Mouse (Mus musculus) intestine, embryonic 14.5 days (tissue): Measurements from ENCODE around the gene Gm12258. TPM values are rescaled to one million over a fixed set of nuclear protein-coding genes. Genes with fewer than 3 reads are reported as not detected.
"Not testable (repeated sequence)": the region's sequence is repeated elsewhere in the genome, so short reads cannot be mapped to it uniquely, and the experiment has no call there.

ENCODE experiments used
- ATAC-seq: fragments of 200-750 bp; cut with Nextera tagmentation; replicated peaks from 2 replicates; pipeline ENCODE4 v1.8.0; 2017; ENCODE audit warnings: low read depth, moderate number of reproducible peaks, moderate TSS enrichment, moderate library complexity; ENCODE audit not compliant: low FRiP score, low TSS enrichment
- DNase-seq: peaks from one replicate; pipeline ENCODE4 v3.0.0-alpha.2; 2018; ENCODE audit warnings: low spot score
- H3K27ac ChIP-seq: fragments of 300-500 bp; sonication (generic); 2 replicates; pipeline ENCODE4 v1.5.1; 2014; ENCODE audit warnings: low read depth, mild to moderate bottlenecking, control low read depth
- H3K27me3 ChIP-seq: fragments of 300-500 bp; sonication (generic); replicated peaks from 2 replicates; pipeline ENCODE4 v1.6.1; 2014; ENCODE audit warnings: low read length, control low read depth; ENCODE audit not compliant: control insufficient read depth, insufficient read depth
- H3K36me3 ChIP-seq: fragments of 300-500 bp; sonication (generic); 2 replicates; pipeline ENCODE4 v1.6.1; 2014; ENCODE audit warnings: low read length, control low read depth; ENCODE audit not compliant: control insufficient read depth, insufficient read depth
- H3K4me1 ChIP-seq: fragments of 300-500 bp; sonication (generic); replicated peaks from 2 replicates; pipeline ENCODE4 v1.6.1; 2014; ENCODE audit warnings: low read length, control low read depth, mixed read lengths; ENCODE audit not compliant: control insufficient read depth, insufficient read depth
- H3K4me2 ChIP-seq: fragments of 300-500 bp; sonication (generic); 2 replicates; pipeline ENCODE4 v1.6.1; 2014; ENCODE audit warnings: low read length
- H3K4me3 ChIP-seq: fragments of 300-500 bp; sonication (generic); 2 replicates; pipeline ENCODE4 v1.5.1; 2014; ENCODE audit warnings: low read depth, low read length, control low read depth, mixed read lengths
- H3K9ac ChIP-seq: fragments of 300-500 bp; sonication (generic); 2 replicates; pipeline ENCODE4 v1.6.1; 2014; ENCODE audit warnings: mild to moderate bottlenecking, low read length
- H3K9me3 ChIP-seq: fragments of 300-500 bp; sonication (generic); 2 replicates; pipeline ENCODE4 v1.6.1; 2016; ENCODE audit warnings: low read length, control low read depth; ENCODE audit not compliant: control insufficient read depth
- WGBS: fragments of 180-500 bp; shearing (Covaris S2); extraction: QIAGEN DNeasy Blood & Tissue Kit; methylation state at CpG from one replicate; pipeline ENCODE4 v1.1.7; 2014; 5-methylcytosine and 5-hydroxymethylcytosine counted together
- polyA plus RNA-seq: library from polyadenylated mRNA; unstranded; fragments of >200 nt; fragmentation: Nextera tagmentation; extraction: Ambion mirVana; gene quantifications from 2 replicates; pipeline ENCODE4 v1.2.1, GENCODE M21; 2014

Gm12258 gene
- polyA plus RNA-seq, 1 experiment from 2014 or later = 9.4 TPM

DNA sequence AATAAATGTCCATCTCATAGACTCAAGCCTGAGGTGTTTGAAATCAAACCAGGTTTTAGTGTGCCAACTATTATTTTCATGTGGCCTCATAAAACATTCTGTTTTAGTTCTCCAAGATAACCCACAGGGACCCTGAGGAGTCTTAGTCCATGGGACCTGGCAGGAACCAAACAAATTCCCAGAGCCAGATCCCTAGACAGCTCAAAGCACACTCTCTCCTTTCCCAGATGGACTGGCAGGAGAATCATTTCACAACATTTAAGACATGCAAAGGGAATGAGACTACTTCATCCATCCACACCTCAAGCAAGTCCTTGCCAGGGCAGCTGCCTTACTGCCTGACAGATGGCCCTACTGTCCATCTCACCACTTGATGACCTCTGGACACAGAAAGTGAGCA, 18.0 kb upstream of the Gm12258 start, which contains the start of gene Olfr312:
Gene Olfr312, plus strand, starts transcription at position 301 of the 400 bp plus-strand sequence.
- not testable (repeated sequence) for H3K27ac ChIP-seq, DNase-seq, H3K4me3 ChIP-seq, ATAC-seq, H3K36me3 ChIP-seq, H3K27me3 ChIP-seq, H3K4me1 ChIP-seq, H3K4me2 ChIP-seq, H3K9me3 ChIP-seq, H3K9ac ChIP-seq

DNA sequence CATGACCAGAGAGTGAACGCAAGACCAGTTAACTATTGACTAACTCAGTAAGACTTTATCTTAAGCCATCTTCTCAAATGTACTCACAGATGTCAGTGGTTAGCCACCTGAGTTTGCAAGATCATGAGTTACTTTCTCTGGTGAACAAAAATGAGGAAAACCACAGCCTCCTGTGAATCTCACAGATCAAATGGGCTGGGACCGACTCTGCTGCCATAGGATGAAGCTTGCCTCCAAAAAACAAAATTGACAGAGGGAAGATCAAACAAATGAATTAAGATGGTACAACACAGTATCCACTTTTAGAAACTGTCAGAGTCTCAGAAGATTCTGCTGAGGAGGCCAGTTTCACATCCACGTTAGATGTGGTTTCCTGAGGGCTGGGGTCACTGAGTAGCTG, 17.2 kb upstream of the Gm12258 start:
- no peak overlapping the region for H3K4me2 ChIP-seq
- DNase-seq (no peak), ATAC-seq (no peak)
- H3K27me3 ChIP-seq = no peaks in the 10 kb centered on the region
- H3K4me3 ChIP-seq = no peak overlapping the region
- H3K9ac ChIP-seq = no peak overlapping the region
- no peaks in the 10 kb centered on the region for H3K4me1 ChIP-seq
- H3K36me3 ChIP-seq = no peaks in the 10 kb centered on the region
- H3K27ac ChIP-seq = no peak overlapping the region
- no peaks in the 10 kb centered on the region for H3K9me3 ChIP-seq
- 75% methylated on average over 3 of the region's 3 CpGs for WGBS

DNA sequence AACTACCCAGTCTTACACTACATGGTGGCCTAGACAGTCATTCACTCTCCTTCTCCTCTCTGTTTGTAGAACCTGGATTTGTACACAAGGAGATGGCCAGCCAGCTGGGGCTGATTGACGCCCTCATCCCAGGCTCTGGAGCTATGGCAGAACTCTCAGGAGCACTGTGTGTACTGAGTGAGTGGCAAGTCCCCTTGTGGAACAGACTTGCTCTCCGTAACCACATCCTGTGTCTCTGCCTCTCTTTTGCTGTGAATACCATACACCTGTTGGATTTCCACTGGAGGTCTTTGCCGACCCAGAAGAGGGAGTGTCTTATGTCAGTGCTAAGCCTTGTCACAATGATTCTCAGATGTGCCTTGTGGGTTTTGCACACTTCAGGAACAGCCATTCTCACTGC, 14.4 kb upstream of the Gm12258 start:
- 68% methylated on average over 3 of the region's 3 CpGs for WGBS
- H3K4me3 ChIP-seq, ATAC-seq, H3K9me3 ChIP-seq, H3K9ac ChIP-seq, H3K4me1 ChIP-seq, H3K4me2 ChIP-seq, H3K36me3 ChIP-seq, H3K27ac ChIP-seq, DNase-seq, H3K27me3 ChIP-seq: not testable (repeated sequence)

DNA sequence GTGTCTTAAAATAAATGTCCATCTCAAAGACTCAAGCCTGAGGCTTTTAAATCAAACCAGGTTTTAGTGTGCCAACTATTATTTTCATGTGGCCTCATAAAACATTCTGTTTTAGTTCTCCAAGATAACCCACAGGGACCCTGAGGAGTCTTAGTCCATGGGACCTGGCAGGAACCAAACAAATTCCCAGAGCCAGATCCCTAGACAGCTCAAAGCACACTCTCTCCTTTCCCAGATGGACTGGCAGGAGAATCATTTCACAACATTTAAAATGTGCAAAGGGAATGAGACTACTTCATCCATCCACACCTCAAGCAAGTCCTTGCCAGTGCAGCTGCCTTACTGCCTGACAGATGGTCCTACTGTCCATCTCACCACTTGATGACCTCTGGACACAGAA, 8.0 kb upstream of the Gm12258 start, which contains the start of gene Olfr311:
Gene Olfr311, plus strand, starts transcription at position 301 of the 400 bp plus-strand sequence.
- not testable (repeated sequence) for H3K4me2 ChIP-seq, H3K36me3 ChIP-seq, H3K4me3 ChIP-seq, H3K9me3 ChIP-seq, H3K27me3 ChIP-seq, H3K9ac ChIP-seq, H3K27ac ChIP-seq, H3K4me1 ChIP-seq, DNase-seq, ATAC-seq

DNA sequence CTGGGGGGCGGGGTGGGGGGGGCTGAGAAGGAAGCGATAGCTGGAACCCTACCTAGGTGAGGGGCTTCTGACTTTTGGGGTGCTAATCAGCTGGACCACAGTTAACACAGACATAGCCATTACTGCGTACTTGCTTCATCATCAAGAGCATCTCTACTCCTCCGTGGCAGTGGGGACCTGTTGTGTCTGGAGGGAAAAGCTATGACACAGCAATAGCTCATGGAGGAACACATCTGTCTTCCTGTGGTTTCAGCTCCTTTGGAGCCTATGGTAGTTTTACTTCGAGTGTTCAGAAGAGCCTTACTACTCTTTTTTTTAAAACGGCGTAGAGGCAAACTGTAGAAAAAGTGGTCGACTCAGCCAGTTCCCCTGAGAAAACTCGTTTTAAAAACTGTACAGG, 678 bp downstream of the Gm12258 start:
- H3K4me2 ChIP-seq = peak overlapping the region; percentile 84
- H3K27me3 ChIP-seq = no peaks in the 10 kb centered on the region
- DNase-seq (no peak), ATAC-seq (no peak)
- peaks cover 6% of the 10 kb centered on the region for H3K4me1 ChIP-seq
- H3K36me3 ChIP-seq = peaks cover 23% of the 10 kb centered on the region
- WGBS = 48% methylated on average over 9 of the region's 9 CpGs
- no peaks in the 10 kb centered on the region for H3K9me3 ChIP-seq
- H3K27ac ChIP-seq = no peak overlapping the region
- peak overlapping the region; percentile 85 for H3K4me3 ChIP-seq
- peak overlapping the region; percentile 79 for H3K9ac ChIP-seq

DNA sequence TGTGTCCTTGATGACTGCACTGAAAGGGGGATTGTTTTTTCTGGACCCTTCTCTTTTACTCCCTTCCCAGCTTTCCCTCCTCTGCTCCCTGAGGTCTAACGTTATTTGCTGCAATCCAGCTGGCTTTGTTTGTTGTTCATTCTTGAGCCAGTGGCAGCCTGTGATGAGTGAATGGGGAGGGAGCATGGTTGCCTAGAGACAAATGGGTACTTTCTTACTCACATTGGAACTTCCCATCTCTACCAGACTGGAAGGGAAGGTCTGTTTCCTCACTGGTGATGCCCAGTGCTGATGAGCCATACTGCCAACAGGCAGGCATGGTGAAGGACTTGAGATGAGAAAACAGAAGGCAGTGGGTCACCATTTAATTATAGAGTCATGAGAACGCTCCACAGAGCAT, 2.8 kb downstream of the Gm12258 start:
- DNase-seq = no peak
- Histone ChIP-seq H3K4me3 (no peak overlapping the region), H3K4me1 (peaks cover 6% of the 10 kb centered on the region), H3K27ac (no peak overlapping the region), H3K27me3 (no peaks in the 10 kb centered on the region), H3K36me3 (peaks cover 33% of the 10 kb centered on the region), H3K9me3 (no peaks in the 10 kb centered on the region), H3K4me2 (no peak overlapping the region), H3K9ac (no peak overlapping the region)
- 66% methylated on average over 2 of the region's 2 CpGs for WGBS
- ATAC-seq = no peak

DNA sequence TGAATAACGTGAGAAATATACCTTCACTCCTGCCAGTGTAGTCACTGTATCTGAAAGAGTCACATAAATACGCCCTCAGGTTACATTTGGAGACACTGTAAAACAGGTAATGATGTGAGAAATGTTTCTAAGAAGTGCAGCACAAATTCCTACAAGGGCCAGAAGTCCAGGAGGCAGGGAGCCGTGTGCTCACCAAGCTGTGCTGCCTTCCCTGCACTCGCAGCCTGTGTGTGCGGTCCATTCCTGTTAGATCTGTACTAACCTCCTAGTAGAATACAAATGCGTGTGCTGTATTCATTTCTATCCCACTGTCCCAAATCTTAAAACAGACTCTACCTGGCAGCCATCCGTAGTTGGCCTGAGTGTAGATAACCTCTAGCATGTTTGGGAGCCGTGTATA, 13.8 kb downstream of the Gm12258 start:
- H3K9ac ChIP-seq = no peak overlapping the region
- H3K4me3 ChIP-seq = no peak overlapping the region
- H3K4me1 ChIP-seq = no peaks in the 10 kb centered on the region
- no peaks in the 10 kb centered on the region for H3K27me3 ChIP-seq
- peaks cover 18% of the 10 kb centered on the region for H3K9me3 ChIP-seq
- 95% methylated on average over 8 of the region's 8 CpGs for WGBS
- H3K27ac ChIP-seq = no peak overlapping the region
- no peak overlapping the region for H3K4me2 ChIP-seq
- H3K36me3 ChIP-seq = peaks cover 40% of the 10 kb centered on the region
- DNase-seq = no peak
- ATAC-seq = no peak

DNA sequence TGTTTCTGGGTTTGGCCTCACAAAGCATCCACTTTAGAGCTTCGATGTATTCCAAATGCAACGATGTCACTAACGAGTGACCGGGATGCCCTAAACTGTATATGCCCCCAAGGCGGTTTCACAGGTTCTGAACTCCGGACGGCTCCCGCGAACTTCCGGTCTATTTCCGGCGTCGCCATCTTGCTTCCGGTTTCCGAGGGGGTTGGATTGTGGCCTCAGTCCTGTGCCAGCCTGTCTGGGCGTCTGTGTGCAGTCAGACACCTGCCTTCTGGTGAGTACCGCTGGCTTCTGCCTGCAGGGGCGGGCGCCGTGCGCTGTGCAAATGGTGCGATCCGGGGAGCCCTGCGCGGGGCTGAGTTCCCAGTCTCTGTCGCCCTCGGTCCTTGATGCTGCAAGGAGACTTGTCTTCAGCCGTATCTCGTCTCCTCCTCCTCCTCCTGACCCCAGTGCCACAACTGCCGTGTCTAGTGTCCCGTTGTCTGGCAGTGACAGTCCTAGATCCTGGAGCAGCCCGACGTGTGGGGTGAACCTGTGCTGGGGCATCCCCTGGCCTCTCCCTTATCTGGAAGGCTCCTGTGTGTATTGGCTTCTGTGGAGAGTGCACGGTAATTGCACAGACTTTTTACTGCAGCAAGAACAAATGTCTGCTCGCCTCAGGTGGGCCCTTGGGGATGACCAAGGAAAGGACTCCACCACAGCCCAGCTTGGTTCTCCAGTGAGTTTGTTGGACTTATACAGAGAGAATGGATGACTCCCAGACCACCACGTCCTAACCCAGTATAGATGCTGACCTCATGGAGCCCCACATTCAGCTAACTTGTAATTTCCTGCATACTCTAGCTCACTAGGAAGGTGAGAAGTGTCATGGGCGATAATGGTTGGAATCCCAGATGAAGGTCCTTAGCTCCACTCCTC, 20.3 kb downstream of the Gm12258 start, which contains the start of gene 2810021J22Rik:
Gene 2810021J22Rik, plus strand, starts transcription at position 178 of the 915 bp plus-strand sequence.
- 3% methylated on average over 37 of the region's 37 CpGs for WGBS
- peak within 1 kb of the TSS; percentile 70 for H3K4me3 ChIP-seq

DNA sequence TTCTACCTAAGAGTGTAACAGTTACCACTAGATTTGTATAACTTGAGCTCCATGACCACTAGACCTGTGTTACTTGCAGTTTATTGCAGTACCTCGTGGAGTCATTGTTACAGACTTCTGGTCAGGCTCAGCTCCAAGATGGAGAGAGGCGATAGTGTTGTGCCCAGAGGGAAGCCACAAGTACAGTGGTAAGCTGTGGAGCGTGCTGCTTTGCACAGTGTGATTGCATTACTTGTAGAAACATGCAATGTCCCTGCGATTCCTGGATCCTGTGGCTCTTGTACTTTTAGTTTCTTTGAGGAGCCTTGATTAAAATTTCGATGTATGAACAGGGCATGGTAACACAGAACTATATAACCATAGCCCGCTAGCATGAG, 21.0 kb downstream of the Gm12258 start:
- no peak for ATAC-seq
- peaks cover 25% of the 10 kb centered on the region for H3K36me3 ChIP-seq
- no peaks in the 10 kb centered on the region for H3K27me3 ChIP-seq
- no peak overlapping the region for H3K27ac ChIP-seq
- peak overlapping the region; percentile 70 for H3K4me3 ChIP-seq
- H3K9me3 ChIP-seq = no peaks in the 10 kb centered on the region
- H3K4me2 ChIP-seq = peak overlapping the region; percentile 56
- H3K9ac ChIP-seq = peak overlapping the region; percentile 67
- peaks cover 10% of the 10 kb centered on the region for H3K4me1 ChIP-seq
- WGBS = 78% methylated on average over 6 of the region's 6 CpGs
- DNase-seq = no peak

More for the DNA sequence above, 20.3 kb downstream of the Gm12258 start, which contains the start of gene 2810021J22Rik:
- Histone ChIP-seq H3K4me2 (peak within 1 kb of the TSS; percentile 56), H3K27me3 (no peaks in the 10 kb centered on the region), H3K4me1 (peaks cover 10% of the 10 kb centered on the region), H3K27ac (peak within 1 kb of the TSS; percentile 79), H3K36me3 (peaks cover 25% of the 10 kb centered on the region), H3K9me3 (no peaks in the 10 kb centered on the region), H3K9ac (peak within 1 kb of the TSS; percentile 67)
- DNase-seq = peak; percentile 90
- ATAC-seq = peak; percentile 83
